Mouse (Mus musculus): ENCODE measurements around the gene Cps1.

Cps1 gene

DNA sequence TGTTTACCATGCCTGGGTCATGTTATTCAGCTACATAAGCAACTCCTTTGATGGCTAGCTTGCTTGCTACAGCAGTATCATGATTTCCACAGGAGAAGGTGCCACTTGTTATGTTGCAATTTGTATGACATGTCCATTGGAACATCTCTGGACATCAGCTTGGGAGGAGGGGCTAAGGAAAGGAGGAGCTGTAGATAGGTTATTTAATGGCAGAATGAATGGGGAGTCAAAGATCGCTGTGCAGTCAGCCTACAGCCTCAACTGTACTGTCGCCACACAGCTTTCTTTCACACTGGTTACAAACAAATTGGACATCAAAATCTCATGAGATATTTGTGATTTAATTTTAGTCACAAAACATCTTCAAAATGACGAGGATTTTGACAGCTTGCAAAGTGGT is at the start of gene Cps1:
Cps1 (plus strand) TSS at position 230 of the 400 bp plus-strand sequence.
- DNase-seq: no peak

DNA sequence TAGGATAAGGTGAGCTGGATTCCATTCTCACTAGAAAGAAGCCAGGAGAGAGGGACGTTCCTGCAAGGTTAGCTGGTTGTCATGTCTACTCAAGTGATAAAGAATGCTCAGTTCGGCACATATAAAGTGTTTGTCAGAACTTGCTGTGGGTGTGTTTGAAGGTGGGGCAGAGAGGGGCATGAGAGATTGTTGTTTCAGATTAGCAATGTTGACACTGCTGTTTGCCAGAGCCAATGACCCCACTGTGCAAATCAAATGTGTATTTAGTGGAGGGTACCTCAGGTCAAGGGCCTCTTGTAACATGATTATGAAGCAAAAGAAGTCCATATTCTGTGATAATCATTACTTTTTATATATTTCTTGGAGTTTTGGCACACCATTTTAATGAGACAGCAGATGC is 45.1 kb upstream of the Cps1 start:
- DNase-seq: no peak

DNA sequence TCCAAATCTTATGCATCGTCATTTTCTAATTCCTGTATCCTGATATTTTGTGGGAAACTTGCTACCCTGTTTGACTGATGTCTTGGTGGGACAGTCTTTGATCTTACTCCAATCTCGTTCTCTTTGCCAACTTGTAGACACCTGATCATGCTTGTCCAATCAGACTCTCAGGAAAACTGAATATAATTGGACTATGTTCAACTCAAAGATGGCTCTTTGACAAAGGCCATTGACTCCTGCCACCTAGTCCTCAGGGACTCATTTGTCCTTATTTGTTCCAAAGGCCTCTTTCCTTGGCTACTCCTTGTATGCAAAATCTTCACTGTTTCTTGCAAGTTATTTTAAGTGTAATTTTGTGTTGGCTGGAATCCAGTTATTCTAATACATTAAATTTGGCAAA is 44.2 kb upstream of the Cps1 start:
- DNase-seq: no peak

DNA sequence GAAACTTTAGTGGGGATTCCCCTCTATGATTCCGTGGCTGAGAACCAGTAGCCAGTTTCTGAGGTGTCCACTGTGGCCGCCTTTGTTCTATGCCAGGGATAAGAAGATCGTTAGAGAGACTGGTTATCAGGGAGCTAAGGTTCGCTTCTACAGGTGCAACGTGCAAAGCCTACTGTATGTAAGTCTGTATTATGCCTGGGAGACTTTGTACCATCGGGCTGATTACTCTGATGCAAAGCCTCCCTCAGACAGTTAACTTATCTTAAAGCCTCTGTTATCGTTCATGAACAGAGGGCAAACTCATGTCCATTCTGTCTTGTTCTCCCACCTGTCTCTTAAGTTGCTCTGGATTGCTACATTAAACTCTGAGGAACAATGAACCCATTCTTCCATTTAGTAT is 43.7 kb upstream of the Cps1 start:
- DNase-seq: no peak

DNA sequence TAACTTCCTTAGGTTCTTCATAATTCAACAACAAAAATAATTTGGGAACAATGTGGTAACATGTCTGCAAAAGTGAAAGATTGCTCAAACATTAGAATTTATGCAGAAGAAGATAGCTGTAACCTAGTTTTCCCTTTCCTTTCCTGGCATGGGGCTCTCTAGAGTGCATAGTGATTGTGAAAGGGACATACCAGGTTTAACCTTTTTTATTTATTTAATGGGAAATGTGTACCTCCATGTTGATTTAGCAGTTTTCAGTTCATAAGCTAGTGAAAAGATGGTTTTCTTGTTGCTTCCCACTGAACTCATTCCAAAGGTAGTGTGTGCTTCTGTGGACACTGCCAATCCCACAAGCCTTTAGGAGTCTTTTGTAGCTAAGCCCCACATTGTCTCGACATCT is 30.4 kb upstream of the Cps1 start:
- no peak for DNase-seq

DNA sequence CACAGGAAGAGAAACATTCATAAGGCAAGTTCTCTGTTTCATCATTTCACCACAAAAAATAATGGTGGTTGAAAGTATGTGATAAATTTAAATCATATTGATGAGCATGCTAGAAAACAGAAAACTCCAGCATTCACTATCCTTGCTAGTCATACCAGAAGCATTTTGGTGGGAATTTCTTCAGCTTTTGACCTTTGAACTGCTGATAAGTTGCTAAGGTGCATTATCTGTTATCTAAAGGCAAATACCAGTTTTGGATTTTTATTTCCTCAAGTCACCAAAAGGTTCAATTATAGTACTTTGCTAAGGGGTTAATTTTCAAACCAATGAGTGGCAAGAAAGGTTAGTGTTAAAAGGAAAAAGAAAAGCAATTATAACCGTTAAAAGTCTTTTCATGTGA is 23.6 kb upstream of the Cps1 start:
- no peak for DNase-seq

DNA sequence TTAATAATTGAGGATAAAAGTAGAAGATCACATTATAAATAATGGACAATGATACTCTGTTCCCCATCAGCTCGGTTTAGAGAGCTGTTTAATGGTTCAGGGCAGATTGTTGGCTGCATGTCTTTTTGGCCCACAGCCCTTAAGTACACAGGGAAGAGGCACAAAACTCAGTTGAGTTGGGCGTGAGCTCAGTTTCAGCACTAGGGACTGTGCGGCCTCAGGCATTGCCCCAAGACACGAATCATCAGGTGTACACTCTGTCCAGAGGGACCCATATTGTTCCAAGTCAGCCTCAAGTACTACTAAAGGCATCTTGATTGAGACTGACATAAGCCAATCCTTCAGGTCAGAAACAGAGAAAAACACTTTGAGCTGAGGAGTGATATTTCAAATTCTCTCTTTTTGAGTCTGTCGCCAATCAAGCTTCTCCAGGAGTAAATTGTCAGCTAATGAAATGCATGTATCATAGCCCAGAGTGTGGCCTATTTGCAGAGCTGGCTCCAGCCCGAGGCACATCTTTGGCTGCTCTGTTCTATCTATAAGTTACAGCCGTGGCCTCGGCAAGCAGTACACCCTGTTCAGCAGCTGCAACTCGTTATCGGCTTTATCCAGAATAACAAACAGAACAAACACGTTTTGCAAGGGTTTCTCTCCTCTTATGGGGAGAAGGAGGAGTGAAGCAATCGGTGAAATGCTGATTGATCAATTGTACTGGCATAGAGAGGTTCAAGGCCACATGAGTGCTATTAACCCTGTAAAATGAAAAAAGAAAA is 19.2 kb upstream of the Cps1 start:
- DNase-seq: no peak

DNA sequence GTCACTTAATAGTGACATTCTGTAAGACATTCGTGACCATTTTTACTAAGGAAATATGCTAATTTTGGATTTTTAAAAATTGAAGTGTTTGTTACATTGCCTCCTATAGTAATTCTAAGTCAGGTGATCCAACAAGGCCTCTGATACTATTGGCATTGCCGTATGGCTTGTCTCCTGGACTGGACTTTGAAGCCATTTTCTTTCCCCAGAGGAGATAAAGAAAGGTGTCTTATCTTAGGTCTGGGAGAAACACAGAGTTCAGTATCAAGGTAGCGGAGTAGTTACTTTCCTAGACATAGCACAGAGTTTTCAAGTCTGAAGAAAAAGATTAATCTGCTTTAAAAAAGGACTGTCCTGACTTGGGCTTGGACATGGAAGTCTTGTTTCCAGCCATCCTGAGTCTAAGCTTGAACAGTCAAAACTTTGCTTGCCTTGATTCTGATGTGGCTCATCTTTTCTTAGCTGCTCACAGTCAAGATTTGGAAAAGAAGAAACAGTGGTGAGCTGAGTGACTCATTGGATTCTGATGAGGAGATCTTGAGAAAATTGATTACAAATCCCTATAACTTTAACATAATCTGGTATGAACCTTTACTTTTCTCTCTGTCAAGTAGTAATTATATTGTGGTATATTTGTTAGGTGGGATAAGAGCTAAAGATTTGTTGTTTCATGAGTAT is 11.1 kb upstream of the Cps1 start:
- DNase-seq: no peak

DNA sequence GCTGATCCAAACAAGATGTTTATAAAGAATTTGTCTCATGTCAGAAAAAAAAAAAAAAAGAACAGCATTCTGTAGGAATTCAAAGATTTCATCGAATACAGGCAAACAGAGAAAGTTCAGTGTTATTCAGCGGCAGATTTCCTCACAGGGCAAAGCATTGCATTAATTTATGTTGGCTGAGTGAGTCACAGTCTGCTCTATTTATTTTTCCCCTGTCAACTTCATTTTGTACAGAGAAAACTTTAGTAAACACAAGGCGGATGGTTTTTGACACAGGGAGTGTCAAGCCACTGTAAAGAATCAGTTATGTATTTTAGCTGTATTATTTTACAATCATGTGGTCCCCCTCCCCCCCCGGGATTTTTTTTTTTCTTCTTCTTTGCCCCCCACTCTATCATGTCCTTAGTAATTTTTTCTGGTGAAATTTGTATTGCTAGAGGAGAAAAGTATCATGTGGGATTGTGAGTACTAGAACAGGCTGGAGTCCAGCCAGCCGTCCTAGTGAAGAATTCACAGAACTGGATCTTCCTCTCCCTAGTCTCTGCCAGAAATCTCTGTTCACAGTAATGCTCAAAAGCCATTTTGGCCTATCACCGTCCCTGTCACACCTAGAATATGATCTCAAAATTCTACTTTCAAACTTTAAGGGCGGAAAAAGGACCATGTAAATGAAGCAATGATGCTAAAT is 9.3 kb upstream of the Cps1 start:
- no peak for DNase-seq

DNA sequence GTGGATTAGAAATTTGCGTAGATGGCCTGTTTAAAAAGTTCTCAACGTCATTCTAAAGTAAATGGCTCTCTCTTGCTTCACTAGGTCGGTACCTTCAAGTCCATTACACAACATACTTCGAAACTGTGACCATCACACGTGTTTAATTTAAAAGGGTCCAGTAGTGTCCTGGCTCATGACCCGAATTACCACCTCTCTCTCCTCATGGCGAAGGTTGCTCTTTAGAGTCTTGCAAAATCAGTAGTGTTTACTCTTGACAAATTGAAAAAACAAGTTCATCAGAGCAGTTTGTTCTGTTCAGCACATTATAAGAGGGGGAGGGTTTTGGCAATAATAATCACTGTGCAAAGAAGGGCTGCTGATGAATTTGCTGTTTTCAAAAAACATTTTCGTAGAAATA is 6.3 kb upstream of the Cps1 start:
- DNase-seq: no peak

DNA sequence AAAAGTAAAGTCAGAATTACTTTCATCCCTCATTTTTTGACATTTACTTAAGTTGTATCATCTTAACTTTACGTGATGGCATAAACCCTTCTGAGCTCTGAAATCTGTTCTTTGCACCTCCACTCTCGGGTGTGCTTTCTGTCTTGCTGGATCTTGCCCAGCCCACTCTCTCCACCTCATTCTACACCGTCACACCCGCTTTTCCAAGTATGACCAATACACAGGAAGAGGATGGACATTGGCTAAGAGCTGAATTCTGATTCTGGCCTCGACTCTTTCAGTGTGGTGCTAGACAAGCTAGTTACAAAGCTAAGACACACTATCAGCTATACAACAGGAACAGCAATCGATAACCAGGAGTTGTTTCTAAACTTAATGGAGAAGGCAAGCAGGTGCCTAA is 5.0 kb upstream of the Cps1 start:
- DNase-seq: no peak

DNA sequence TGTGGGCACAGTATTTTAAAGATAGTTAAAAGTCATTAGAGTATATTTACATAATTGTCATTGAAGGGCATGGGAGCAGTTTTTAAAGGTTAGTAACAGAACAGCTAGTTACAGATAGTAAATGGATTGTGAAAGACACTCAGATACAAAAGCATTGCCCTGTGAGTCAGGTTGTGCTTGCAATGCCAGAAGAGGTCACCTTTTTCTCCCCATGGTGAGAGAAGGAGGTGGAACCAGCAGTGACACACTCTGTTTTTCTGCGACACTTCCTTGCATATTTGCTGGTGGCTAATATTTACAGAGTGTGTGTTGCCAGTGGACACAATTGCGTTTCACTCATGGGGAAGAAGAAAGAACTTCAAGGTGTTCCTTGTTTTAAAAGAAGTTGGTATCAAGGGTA is 2.6 kb downstream of the Cps1 start:
- no peak for DNase-seq

DNA sequence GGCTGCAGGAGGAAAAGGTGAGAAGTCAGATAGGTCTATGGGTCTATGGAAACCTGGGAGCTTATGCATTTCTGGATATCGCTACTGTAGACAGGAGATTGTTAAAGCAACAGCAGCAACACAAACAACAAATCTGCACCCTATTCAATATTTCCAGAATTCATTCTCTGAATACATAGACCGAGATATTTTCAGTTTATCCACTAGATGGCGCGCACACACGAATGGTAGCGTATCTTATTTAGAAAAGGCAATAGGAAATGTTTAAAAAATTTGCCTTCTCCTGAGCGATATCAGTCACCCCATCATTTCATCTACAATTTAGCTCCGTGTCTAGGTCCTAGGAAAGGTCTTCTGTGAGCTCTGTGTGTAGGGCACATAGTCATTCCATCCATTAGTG is 21.1 kb downstream of the Cps1 start:
- DNase-seq: peak; percentile 6

DNA sequence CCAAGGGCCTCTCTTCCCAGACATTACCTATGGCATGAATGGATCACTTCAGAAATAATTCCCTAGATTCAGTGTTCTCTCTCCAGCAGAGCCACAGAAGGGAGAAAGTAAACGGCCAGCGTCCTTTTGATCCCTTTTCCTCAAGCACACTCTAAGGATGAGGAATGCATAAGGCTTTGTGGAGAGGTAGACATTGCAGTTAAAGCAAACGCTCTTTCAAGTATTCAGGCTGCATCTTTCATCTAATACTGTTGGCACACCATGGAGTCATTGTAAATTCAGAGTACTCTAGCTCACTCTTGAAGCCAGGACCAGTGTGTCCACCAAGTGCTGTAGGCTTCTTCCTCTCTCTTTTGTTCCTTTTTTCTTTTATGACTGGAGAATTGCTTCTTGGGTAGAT is 28.4 kb downstream of the Cps1 start:
- no peak for DNase-seq

DNA sequence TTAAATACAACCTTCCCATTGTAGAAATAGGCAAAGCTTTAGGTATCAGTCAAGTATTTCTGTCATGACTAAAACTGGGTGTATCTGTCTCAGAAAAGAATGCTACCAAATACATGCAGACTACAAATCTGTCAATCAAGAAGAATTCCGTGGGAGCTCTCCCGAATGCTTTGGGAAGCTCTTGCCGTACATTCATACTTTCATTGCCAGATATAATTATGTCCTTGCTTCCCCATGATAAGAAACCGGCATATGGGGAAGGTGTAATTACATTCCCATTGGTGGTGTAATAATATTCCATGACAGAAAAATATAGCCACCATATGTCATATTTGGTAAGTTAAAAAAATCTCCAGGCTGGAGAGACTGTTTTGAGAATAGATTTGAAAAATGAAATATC is 44.5 kb downstream of the Cps1 start:
- DNase-seq: no peak

DNA sequence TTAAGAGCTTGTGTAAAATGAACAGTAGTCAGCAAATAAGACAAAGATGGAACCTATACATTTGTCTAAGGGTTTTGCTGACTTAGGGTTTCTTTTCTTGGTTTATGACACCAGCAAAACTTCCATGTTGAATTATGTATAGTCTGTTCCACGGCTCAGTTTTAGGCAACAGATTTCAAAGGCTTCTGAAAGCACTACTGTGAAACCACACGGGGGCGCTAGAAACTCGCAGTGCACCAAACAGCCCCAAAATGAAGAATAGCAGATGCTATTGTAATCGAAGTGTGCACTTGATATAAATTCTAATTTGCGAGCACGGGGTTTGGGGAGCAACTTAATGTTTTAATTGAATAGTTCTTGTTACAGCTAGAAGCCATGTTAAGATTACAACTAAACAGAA is 58.3 kb downstream of the Cps1 start:
- peak; percentile 87 for DNase-seq

DNA sequence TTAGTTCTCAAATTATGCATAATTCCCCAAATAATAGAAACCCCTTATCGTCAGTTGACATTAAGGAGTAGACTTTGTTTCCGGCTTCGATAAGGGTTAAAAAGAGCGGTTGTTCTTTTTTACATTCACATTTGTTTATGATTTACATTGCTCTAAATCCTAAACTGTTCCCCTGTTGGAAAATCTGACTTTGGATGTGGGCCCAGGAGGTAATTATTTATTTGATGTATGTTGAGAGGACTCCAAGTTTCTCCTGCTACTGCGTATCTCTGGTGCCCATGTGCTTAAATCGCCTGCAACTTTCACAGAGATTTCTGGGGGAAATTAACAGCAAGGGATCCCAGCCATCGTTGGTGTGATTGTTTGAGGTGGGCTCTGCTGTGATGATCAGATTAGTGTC is 59.4 kb downstream of the Cps1 start:
- DNase-seq: no peak

DNA sequence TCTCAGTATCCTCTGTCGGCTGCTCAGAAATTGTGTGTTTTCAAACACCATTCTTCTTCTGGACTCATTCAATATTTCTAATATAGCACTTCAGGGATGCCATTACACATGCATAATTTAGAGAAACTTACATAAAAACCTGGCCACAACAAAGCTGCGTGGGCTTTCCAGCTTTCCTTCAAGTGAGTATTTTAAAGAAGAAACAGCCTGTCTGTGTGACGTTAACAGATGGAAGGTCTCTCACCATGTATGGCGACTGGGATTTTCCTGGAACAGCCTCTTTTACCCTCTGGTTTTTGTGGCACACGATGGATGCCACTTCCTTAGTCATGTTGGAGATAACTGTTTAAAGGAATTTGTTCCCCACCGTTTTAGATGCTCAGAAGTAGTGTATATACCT is 60.7 kb downstream of the Cps1 start:
- no peak for DNase-seq

DNA sequence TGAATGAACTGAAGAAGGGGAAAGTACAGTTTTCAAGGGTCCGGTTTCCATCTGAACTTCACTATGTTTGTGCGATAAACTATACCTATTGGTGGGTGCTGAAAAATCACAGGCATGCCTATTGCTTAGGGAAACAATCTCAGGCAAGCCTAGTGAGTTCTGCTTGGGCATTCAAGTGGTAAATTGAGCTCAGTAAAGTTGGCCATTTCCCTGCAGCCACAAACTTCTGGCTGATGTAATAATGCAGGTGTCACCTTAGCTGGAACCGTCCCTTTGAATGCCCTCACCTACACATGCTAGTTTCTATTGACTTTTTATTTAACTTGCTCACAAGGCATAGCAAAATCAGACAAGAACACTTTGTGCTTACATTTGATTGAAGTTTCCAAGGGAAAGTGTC is 61.3 kb downstream of the Cps1 start:
- no peak for DNase-seq

DNA sequence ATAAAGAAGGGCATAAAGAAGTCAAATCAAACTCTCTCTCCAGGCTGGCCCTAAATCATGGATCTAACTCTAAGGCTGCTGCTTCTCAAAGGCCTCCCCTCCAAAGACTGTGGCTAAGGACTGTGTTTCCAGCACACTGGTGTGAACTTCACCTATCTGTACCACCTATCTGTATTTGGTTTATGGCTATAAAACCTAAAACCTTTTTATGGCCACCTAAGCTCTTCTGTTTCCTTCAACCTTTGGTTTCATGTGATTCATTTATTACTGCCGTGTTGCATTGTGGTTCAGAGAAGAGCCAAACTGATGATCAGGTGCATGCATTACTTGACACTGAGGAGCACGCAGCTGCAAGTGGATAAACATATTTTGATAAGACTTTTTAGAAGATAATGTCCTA is 74.5 kb downstream of the Cps1 start:
- DNase-seq: no peak

DNA sequence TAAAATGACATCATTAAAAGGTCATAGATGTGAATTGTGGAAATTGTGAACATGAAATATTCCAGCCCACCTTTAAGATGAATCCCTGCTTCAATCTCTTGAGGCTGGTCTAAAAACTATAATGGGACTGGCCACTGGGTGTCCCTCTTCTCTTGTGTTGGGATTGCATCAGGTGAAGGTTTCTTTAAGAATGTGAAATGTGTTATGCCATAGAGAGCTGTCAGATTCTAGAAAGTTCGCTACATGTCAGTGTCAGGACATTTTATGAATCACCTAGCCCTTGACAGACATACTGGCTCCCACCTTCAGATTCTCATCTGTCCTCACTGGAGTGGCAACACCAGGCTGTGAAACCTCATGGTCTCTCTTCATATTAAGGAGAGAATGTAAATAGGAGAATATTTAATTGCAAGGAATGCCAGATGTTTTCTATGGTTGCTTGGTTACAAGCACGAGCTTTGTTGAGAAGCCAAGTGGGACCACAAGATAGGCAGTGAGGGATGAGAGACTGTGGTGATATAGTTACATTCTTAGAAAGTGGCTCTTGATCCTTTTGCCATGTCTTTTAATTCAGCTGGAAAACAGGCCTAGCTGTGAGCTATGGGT is 95.6 kb downstream of the Cps1 start:
- peak; percentile 25 for DNase-seq

DNA sequence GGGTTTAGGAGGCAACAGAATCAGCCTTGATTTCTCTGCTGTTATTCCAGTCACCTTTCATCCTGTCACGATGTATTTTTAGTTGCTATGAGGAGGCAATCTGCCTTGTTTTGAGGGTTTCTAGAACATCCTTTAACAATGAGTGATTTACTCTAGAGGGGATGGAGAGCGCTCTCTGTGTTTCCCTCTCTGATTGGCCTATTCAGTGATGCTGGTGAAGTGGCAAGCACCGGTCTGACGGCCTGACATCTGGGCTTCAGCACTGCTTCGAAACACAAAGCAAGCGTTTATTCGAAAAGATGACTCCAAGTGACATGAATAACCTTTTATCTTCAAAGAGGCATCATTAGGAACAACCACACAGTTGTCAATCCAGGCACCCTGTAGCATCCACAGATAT is 100.8 kb downstream of the Cps1 start:
- no peak for DNase-seq

DNA sequence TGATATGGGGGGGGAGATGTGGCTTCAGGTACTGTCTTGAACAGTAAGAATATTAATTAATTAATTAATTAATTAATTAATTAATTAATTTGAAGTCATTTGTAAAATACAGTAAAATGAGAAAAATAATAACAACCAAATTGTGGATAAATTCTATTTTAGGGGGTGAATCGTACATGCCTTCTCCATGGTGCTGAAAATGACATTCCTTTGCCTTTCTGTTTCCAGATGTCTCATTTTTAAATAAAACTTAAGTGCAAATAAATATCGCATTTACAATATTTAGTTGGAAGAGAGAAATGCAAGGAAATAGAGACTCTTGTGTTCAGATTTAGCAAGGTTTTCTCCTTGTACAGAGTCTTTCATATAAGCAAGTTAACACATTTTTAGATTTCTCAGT is 112.0 kb downstream of the Cps1 start:
- no peak for DNase-seq
